Mouse (Mus musculus) embryo, embryonic 10.5 days (tissue): ENCODE measurements at regions not wholly inside any gene's neighbourhood (a gene's known extent, or its start where the extent isn't known, plus 50 kb on each side); places are given as distances from the start of the nearest gene placed in this dataset.

Experiments used
- DNase-seq: peaks from one replicate; pipeline ENCODE4 v3.0.0-alpha.2; 2015; ENCODE audit warnings: low spot score

DNA sequence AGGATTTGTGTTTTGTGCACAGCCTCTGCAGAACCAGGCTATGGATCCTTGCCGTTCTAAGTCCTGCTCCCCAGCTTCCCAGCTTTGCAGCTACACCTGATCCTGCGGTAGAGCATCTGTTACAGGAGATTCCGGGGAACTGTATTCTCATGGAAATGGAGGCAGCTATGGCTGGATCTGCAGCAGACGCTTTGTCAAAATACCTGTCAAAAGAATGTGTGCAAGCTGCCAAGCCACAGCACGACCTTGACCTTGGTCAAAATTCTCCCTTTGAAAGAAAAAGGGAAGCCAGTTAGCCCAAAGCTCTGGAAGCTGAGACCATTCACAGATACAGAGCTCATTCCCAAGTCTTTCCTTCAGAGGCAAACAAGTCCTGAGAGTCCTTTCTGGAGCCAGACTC is 255.3 kb downstream of the Med13l start:
- no peak for DNase-seq

DNA sequence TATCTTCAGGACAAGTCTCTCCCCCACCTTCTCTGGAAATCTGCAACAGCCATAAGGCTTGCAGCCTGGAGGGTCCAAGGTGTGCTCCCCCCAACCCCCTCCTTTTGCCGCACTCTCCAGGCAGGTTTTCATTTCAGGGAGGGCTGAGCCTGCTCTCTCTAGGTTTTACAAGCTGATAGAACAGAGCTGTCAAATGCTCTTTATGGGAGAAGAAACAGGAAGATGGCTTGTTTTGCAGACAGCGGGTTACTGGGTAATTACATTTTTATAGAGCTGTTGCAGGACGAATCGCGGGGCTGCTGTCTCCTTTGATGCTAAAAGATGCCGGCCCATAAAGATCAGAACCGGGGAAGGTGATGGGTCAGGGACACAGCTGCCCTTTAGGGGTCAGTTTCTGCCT is 257.8 kb downstream of the Med13l start:
- DNase-seq, result no peak

DNA sequence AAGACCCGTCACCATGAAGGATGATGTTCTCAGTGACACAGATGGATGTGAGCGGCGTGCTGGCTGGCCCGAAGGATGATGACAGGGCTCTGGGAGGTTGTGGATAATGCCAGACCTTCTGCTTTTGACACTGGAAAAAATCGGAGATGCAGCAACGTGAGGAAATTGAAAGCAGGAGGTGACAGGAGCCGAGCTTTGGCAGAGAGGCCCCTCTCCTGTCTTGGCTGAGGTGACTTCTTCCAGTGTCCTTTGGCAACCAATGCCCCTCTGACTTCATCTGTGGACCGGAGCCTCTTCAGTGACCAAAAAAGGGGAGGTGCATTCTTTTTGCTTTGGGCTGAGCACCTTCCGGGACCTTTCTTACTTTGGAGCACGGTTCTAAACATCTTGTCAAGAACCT is 264.3 kb downstream of the Med13l start:
- DNase-seq, result no peak

GRCm38 (mm10) chr5:118829031-118829698 is 268.7 kb downstream of the Med13l start:
- peak; percentile 66 for DNase-seq

- DNase-seq, result peak; percentile 50
These were observed 272.2 kb downstream of the Med13l start for GRCm38 (mm10) chr5:118832701-118833100.

- peak; percentile 37 for DNase-seq
These were observed 273.6 kb downstream of the Med13l start for GRCm38 (mm10) chr5:118834129-118834528.

- no peak for DNase-seq
These were observed 276.5 kb downstream of the Med13l start for GRCm38 (mm10) chr5:118837001-118837400.

- no peak for DNase-seq
These were observed 277.9 kb downstream of the Med13l start for GRCm38 (mm10) chr5:118838421-118838820.

GRCm38 (mm10) chr5:118839916-118840315 is 279.4 kb downstream of the Med13l start:
- no peak for DNase-seq

- DNase-seq, result no peak
These were observed 280.9 kb downstream of the Med13l start for GRCm38 (mm10) chr5:118841210-118842016.

- DNase-seq, result no peak
These were observed 281.5 kb downstream of the Med13l start for GRCm38 (mm10) chr5:118842017-118842396.

DNA sequence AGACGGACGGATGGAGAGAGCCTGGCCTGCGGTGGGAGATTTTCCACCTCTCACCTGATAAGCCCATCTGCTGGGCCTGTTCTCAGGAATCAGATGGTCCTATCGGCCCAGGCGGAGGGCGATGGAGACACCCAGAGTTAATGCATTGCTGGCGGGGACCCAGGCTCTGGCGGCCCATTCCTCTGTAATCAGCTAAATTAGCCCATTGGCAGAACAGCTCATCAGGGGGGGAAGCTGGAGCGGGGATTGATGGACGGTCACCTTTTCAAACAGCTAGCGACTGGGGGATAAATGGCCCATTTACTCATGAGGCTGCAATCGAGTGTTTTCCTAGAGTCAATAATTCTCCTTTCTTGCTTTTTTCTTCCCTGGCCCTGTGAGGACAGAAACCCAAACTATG is 296.5 kb downstream of the Med13l start:
- DNase-seq, result no peak

DNA sequence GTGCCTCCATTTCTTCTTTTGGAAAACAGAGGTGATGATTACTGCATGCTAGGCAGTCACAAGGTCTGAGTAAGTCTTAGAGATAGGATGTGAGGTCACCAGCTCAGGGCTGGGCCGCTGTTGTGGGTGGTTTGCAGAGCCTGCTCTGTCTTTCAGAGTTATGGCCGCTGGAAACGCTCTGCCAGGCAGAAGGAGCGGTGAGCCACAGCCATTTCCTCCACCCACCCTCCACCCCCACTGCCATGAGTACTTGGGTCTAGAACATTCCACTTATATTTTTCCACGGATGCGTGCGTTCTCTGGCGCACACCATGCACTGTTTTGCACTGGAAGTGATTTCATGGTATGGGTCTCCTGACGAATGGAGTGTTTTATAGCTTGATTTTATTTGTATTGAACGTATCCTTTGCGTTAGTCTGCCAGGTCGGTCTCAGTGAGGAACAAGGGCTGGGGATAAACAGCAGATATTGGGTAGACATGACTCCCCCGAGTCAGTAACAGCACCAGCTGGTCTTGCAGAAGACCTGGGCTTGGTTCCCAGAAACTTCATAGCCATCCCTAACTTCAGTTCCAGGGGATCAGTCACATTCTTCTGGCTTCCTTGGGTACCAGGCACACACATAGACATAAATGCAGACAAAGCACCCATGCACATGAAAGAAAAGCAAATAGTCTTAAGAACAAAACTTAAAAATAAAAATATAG is 300.8 kb downstream of the Med13l start:
- no peak for DNase-seq

- no peak for DNase-seq
These were observed 307.0 kb downstream of the Med13l start for GRCm38 (mm10) chr5:118867511-118867910.

DNA sequence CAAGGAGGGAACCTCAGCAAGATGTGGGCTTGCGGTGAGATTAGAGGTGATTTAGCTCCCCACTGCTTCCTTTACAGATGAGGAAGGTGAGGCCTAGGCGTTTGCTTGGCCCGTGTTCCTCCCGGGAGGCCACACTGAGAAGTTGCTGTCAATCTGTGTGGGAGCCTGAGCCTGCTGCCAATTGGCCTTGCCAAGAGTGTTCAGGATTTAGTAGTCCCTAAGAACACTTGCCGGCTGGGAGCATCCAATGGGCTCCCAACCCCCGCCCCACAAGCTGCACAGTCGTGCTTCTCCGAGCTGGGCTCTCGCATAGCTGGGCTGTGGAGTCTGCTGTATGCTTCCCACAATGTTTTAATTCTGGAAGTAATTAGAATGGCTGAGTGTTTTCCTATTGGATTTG is 308.9 kb downstream of the Med13l start:
- DNase-seq, result no peak

- DNase-seq, result no peak
These were observed 313.4 kb downstream of the Med13l start for GRCm38 (mm10) chr5:118873871-118874270.

DNA sequence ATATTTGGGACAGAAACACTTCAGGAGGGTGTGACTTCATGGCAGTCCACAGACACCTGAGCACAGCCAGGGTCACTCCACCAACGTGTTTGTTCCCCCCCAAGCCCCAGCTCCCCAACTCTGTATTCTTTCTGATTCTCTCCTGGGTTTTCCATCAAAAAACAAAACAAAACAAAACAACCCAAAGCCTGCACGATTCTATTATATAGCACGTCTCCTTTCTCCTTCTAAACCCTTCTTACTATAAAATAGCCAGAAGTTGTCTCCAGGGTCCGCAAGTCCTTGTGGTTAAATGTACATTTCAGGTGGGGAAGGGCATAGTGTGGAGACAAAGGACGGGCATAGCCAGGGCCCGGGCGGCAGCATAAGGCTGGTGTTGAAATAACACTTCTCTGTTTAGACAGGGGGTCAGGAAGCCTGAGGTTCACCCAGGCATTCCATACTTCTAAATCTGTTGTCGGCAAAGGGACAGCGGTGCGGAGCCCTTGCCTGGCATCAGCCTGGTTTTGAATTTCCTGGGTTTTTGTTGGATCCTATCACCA is 314.7 kb downstream of the Med13l start:
- no peak for DNase-seq

DNA sequence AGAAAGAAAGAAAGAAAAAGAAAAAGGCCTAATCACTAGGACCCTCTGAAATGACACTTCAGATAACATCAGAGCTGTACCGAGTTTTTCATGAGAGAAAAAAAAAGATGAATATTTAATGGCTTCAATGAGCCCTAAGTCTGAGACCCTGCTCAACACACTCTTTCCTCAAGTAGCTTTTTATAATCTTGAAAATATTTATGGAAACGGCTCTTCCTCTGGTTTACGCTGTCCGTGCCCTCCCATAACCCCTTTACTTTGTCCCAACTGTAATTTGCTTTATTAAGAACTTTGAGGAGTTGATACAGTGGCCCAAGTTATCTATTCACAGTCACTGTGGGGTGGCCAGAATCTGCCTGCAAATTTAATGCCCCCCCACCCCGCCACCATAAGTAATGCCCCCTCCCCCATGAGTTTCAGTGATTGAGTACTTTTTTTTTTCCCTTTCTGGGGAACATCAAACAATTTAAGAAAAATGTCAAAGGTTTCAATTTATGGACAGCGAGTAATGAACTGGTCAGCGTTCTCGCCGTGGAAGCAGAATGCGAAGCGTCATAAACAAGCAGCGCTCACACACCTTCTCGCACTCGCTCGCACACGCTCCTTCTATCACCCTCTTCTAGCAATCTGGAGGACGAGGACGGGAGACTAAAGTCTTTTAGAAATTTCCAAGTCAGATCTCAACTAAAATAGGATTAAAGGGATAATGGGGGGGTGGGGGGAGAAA is 316.3 kb downstream of the Med13l start:
- peak; percentile 49 for DNase-seq

- peak; percentile 89 for DNase-seq
These were observed 316.8 kb downstream of the Med13l start for GRCm38 (mm10) chr5:118877313-118877669.

DNA sequence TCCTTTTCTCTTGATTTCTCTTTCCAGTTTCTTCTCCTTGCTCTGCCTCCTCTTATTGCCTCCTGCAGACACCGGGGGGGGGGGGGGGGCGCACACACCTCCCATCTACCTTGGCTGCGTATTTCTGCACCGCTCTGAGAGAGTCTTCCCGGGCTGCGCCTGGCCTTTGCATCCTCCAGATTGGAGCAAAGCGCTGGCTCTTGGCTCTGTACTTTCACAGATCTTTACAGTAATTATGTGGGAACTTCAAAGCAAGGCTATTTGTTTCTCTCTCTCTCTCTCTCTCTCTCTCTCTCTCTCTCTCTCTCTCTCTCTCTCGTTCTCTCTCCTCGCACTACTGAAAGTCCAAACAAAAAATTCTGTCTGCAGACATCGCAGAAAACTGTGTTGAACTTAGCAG is 317.4 kb downstream of the Med13l start:
- DNase-seq, result no peak

DNA sequence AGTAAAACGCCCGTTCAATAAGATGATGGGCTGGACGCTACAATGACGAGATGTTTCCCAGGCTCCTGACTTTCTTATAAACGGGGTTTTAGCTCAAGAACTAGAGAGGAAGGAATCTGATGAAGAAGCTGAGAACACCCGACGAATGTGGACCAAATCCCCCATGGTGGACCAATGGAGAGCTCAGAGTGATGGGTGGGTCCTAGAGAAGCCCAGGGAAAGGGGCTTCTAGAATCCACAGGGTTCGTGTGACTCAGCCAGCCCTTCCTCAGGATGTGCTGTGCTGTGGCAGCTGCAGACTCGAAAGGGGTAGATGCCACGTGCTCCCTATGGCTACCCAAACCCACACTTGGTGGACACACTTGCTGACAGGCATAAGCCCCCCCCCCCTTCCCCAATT is 318.2 kb downstream of the Med13l start:
- DNase-seq, result peak; percentile 21
